Mouse (Mus musculus): ENCODE measurements at regions not wholly inside any gene's neighbourhood (a gene's known extent, or its start where the extent isn't known, plus 50 kb on each side); places are given as distances from the start of the nearest gene placed in this dataset.

- Histone ChIP-seq H3K36me3 (replicated peaks; ENCODE audit: control insufficient read depth, insufficient read depth, low read depth, low read length) (no peaks in the 10 kb centered on the region), H3K4me2 (ENCODE audit: low read depth, low read length) (no peak overlapping the region), H3K27ac (replicated peaks; ENCODE audit: low read depth, low read length) (no peak overlapping the region), H3K9me3 (replicated peaks; ENCODE audit: control insufficient read depth, low read length) (no peaks in the 10 kb centered on the region), H3K4me1 (ENCODE audit: control insufficient read depth, insufficient read depth, low read length) (no peaks in the 10 kb centered on the region), H3K27me3 (ENCODE audit: control insufficient read depth, insufficient read depth, low read length) (no peaks in the 10 kb centered on the region), H3K4me3 (ENCODE audit: low read depth, low read length) (no peak overlapping the region), H3K9ac (replicated peaks; ENCODE audit: low read length) (no peak overlapping the region)
- WGBS = 57% methylated on average over 1 of the region's 1 CpGs
- ATAC-seq (replicated peaks; ENCODE audit: insufficient number of reproducible peaks, low FRiP score, low TSS enrichment, low read depth) (no peak), DNase-seq (ENCODE audit: low spot score) (no peak)
Measured at GRCm38 (mm10) chr3:38130088-38130487, 354.6 kb downstream of the Ankrd50 start.

GRCm38 (mm10) chr3:38129167-38129500 lies 355.5 kb downstream of the Ankrd50 start:
- Histone ChIP-seq H3K27me3 (ENCODE audit: control insufficient read depth, insufficient read depth, low read length) (no peaks in the 10 kb centered on the region), H3K9ac (replicated peaks; ENCODE audit: low read length) (no peak overlapping the region), H3K27ac (replicated peaks; ENCODE audit: low read depth, low read length) (no peak overlapping the region), H3K4me1 (ENCODE audit: control insufficient read depth, insufficient read depth, low read length) (no peaks in the 10 kb centered on the region), H3K4me2 (ENCODE audit: low read depth, low read length) (no peak overlapping the region), H3K36me3 (replicated peaks; ENCODE audit: control insufficient read depth, insufficient read depth, low read depth, low read length) (no peaks in the 10 kb centered on the region), H3K9me3 (replicated peaks; ENCODE audit: control insufficient read depth, low read length) (no peaks in the 10 kb centered on the region), H3K4me3 (ENCODE audit: low read depth, low read length) (no peak overlapping the region)
- no peak for DNase-seq (ENCODE audit: low spot score)
- WGBS = 67% methylated on average over 2 of the region's 2 CpGs
- no peak for ATAC-seq (replicated peaks; ENCODE audit: insufficient number of reproducible peaks, low FRiP score, low TSS enrichment, low read depth)

DNA sequence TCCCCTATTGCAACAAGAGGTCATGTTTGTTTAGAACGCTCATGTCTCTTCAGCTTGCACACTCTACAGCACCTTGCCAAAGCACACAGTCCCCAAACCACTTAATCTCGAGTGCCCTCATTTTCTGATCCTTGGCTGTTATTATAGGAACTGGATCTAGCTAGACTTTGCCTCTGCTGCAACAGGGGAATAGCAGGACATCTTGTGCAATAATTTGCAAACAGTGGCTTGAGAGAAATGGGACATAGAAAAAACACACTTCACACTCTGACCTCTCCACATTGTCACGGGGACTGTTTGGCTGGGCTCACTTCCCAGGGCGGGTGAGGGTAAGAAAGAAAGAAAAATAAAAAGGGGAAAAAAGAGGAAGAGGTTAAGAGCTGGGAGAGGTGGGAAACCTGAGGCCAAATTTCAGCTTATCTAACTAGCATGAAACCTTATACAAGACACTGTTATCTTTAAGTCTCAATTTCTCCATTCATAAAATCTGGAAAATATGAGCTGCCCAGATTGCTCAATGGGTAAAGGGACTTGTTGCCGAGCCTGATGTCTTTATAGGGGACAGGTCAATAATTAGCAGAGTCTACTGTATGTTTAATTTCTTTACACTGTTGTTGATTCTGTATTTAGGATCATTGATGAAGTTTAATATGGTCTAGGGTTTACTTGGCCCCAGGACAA lies 356.0 kb downstream of the Ankrd50 start:
- Histone ChIP-seq H3K36me3 (replicated peaks; ENCODE audit: control insufficient read depth, insufficient read depth, low read depth, low read length) (no peaks in the 10 kb centered on the region), H3K4me1 (ENCODE audit: control insufficient read depth, insufficient read depth, low read length) (no peaks in the 10 kb centered on the region), H3K9me3 (replicated peaks; ENCODE audit: control insufficient read depth, low read length) (no peaks in the 10 kb centered on the region), H3K4me2 (ENCODE audit: low read depth, low read length) (no peak overlapping the region), H3K27ac (replicated peaks; ENCODE audit: low read depth, low read length) (no peak overlapping the region), H3K4me3 (ENCODE audit: low read depth, low read length) (no peak overlapping the region), H3K27me3 (ENCODE audit: control insufficient read depth, insufficient read depth, low read length) (no peaks in the 10 kb centered on the region), H3K9ac (replicated peaks; ENCODE audit: low read length) (no peak overlapping the region)
- ATAC-seq (replicated peaks; ENCODE audit: insufficient number of reproducible peaks, low FRiP score, low TSS enrichment, low read depth) = no peak
- WGBS = 64% methylated on average over 5 of the region's 5 CpGs
- DNase-seq (ENCODE audit: low spot score) = no peak

- no peaks in the 10 kb centered on the region for H3K9me3 ChIP-seq (replicated peaks; ENCODE audit: control insufficient read depth, low read length)
- no peak overlapping the region for H3K9ac ChIP-seq (replicated peaks; ENCODE audit: low read length)
- no peaks in the 10 kb centered on the region for H3K4me1 ChIP-seq (ENCODE audit: control insufficient read depth, insufficient read depth, low read length)
- WGBS = 59% methylated on average over 7 of the region's 7 CpGs
- no peak overlapping the region for H3K27ac ChIP-seq (replicated peaks; ENCODE audit: low read depth, low read length)
- H3K4me3 ChIP-seq (ENCODE audit: low read depth, low read length) = no peak overlapping the region
- no peak for DNase-seq (ENCODE audit: low spot score)
- no peaks in the 10 kb centered on the region for H3K27me3 ChIP-seq (ENCODE audit: control insufficient read depth, insufficient read depth, low read length)
- no peak overlapping the region for H3K4me2 ChIP-seq (ENCODE audit: low read depth, low read length)
- no peak for ATAC-seq (replicated peaks; ENCODE audit: insufficient number of reproducible peaks, low FRiP score, low TSS enrichment, low read depth)
- no peaks in the 10 kb centered on the region for H3K36me3 ChIP-seq (replicated peaks; ENCODE audit: control insufficient read depth, insufficient read depth, low read depth, low read length)
Measured at GRCm38 (mm10) chr3:38116071-38116787, 368.4 kb downstream of the Ankrd50 start.

- Histone ChIP-seq H3K4me3 (ENCODE audit: low read depth, low read length) (no peak overlapping the region), H3K9me3 (replicated peaks; ENCODE audit: control insufficient read depth, low read length) (no peaks in the 10 kb centered on the region), H3K4me1 (ENCODE audit: control insufficient read depth, insufficient read depth, low read length) (no peaks in the 10 kb centered on the region), H3K27me3 (ENCODE audit: control insufficient read depth, insufficient read depth, low read length) (no peaks in the 10 kb centered on the region), H3K4me2 (ENCODE audit: low read depth, low read length) (no peak overlapping the region), H3K9ac (replicated peaks; ENCODE audit: low read length) (no peak overlapping the region), H3K36me3 (replicated peaks; ENCODE audit: control insufficient read depth, insufficient read depth, low read depth, low read length) (no peaks in the 10 kb centered on the region), H3K27ac (replicated peaks; ENCODE audit: low read depth, low read length) (no peak overlapping the region)
- no peak for ATAC-seq (replicated peaks; ENCODE audit: insufficient number of reproducible peaks, low FRiP score, low TSS enrichment, low read depth)
- 82% methylated on average over 3 of the region's 3 CpGs for WGBS
- no peak for DNase-seq (ENCODE audit: low spot score)
Measured at GRCm38 (mm10) chr3:38112568-38112967, 372.1 kb downstream of the Ankrd50 start.

- H3K27me3 ChIP-seq (ENCODE audit: control insufficient read depth, insufficient read depth, low read length) = no peaks in the 10 kb centered on the region
- WGBS = 80% methylated on average over 4 of the region's 4 CpGs
- no peak overlapping the region for H3K9ac ChIP-seq (replicated peaks; ENCODE audit: low read length)
- DNase-seq (ENCODE audit: low spot score) (no peak), ATAC-seq (replicated peaks; ENCODE audit: insufficient number of reproducible peaks, low FRiP score, low TSS enrichment, low read depth) (no peak)
- H3K36me3 ChIP-seq (replicated peaks; ENCODE audit: control insufficient read depth, insufficient read depth, low read depth, low read length) = no peaks in the 10 kb centered on the region
- H3K4me2 ChIP-seq (ENCODE audit: low read depth, low read length) = no peak overlapping the region
- H3K27ac ChIP-seq (replicated peaks; ENCODE audit: low read depth, low read length) = no peak overlapping the region
- no peak overlapping the region for H3K4me3 ChIP-seq (ENCODE audit: low read depth, low read length)
- no peaks in the 10 kb centered on the region for H3K4me1 ChIP-seq (ENCODE audit: control insufficient read depth, insufficient read depth, low read length)
- no peaks in the 10 kb centered on the region for H3K9me3 ChIP-seq (replicated peaks; ENCODE audit: control insufficient read depth, low read length)
Measured at GRCm38 (mm10) chr3:38105022-38105857, 379.4 kb downstream of the Ankrd50 start.

GRCm38 (mm10) chr3:38104418-38104817 lies 380.1 kb upstream of the Gm5148 start:
- 80% methylated on average over 3 of the region's 3 CpGs for WGBS
- no peaks in the 10 kb centered on the region for H3K4me1 ChIP-seq (ENCODE audit: control insufficient read depth, insufficient read depth, low read length)
- H3K9me3 ChIP-seq (replicated peaks; ENCODE audit: control insufficient read depth, low read length) = no peaks in the 10 kb centered on the region
- no peak overlapping the region for H3K27ac ChIP-seq (replicated peaks; ENCODE audit: low read depth, low read length)
- ATAC-seq (replicated peaks; ENCODE audit: insufficient number of reproducible peaks, low FRiP score, low TSS enrichment, low read depth) (no peak), DNase-seq (ENCODE audit: low spot score) (no peak)
- no peaks in the 10 kb centered on the region for H3K36me3 ChIP-seq (replicated peaks; ENCODE audit: control insufficient read depth, insufficient read depth, low read depth, low read length)
- H3K4me3 ChIP-seq (ENCODE audit: low read depth, low read length) = no peak overlapping the region
- no peaks in the 10 kb centered on the region for H3K27me3 ChIP-seq (ENCODE audit: control insufficient read depth, insufficient read depth, low read length)
- H3K9ac ChIP-seq (replicated peaks; ENCODE audit: low read length) = no peak overlapping the region
- no peak overlapping the region for H3K4me2 ChIP-seq (ENCODE audit: low read depth, low read length)

GRCm38 (mm10) chr3:38102985-38103384 lies 378.7 kb upstream of the Gm5148 start:
- Histone ChIP-seq H3K4me1 (ENCODE audit: control insufficient read depth, insufficient read depth, low read length) (no peaks in the 10 kb centered on the region), H3K27me3 (ENCODE audit: control insufficient read depth, insufficient read depth, low read length) (no peaks in the 10 kb centered on the region), H3K4me2 (ENCODE audit: low read depth, low read length) (no peak overlapping the region), H3K9ac (replicated peaks; ENCODE audit: low read length) (no peak overlapping the region), H3K9me3 (replicated peaks; ENCODE audit: control insufficient read depth, low read length) (no peaks in the 10 kb centered on the region), H3K36me3 (replicated peaks; ENCODE audit: control insufficient read depth, insufficient read depth, low read depth, low read length) (no peaks in the 10 kb centered on the region), H3K4me3 (ENCODE audit: low read depth, low read length) (no peak overlapping the region), H3K27ac (replicated peaks; ENCODE audit: low read depth, low read length) (no peak overlapping the region)
- DNase-seq (ENCODE audit: low spot score) (no peak), ATAC-seq (replicated peaks; ENCODE audit: insufficient number of reproducible peaks, low FRiP score, low TSS enrichment, low read depth) (no peak)
- WGBS = 90% methylated on average over 1 of the region's 1 CpGs
